Mouse (Mus musculus): Measurements from ENCODE around the gene Ston2.

DNA sequence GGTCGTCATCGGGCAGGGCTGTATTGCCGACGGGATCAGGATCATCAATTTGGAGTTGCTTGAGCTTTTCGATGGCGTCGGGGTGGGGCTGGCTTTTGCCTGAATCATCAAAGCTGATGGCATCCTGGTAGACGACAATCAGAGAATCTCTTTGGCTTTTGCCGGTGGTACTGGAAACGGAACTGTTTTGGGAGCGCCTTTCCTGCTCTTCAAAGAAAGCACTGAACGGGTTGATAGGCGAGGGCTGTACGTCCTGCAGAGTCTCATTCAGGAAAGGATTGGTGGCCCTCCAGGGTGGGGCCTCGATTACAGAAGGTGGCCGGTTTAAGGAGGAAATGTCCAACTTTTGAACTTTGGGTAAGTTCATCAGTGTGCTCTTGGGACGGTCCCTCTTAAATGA lies 139.8 kb downstream of the Ston2 start:
- TF ChIP-seq EP300 (IDR thresholded peaks at IDR 0.05; ENCODE audit: insufficient read depth, low read depth, low read length) (no peak), CTCF (IDR thresholded peaks at IDR 0.05) (no peak), POLR2A (IDR thresholded peaks at IDR 0.05; ENCODE audit: insufficient read depth, low read depth, low read length) (no peak)

All from heart, adult 2 months (tissue).